Mouse (Mus musculus) megakaryocyte progenitor cell, adult 5-6 weeks (primary cell): ENCODE measurements at regions not wholly inside any gene's neighbourhood (a gene's known extent, or its start where the extent isn't known, plus 50 kb on each side); places are given as distances from the start of the nearest gene placed in this dataset.
A peak's percentile ranks its signal among the peaks of the same experiment; 100 is the strongest.

Experiments used
- ATAC-seq: replicated peaks from 2 replicates; pipeline ENCODE4 v1.8.0; 2016; ENCODE audit warnings: mild to moderate bottlenecking, moderate TSS enrichment, inconsistent platforms; ENCODE audit not compliant: poor library complexity

- ATAC-seq, result peak; percentile 95
These were observed 2140.3 kb upstream of the Cdh20 start for GRCm38 (mm10) chr1:102628061-102628460.

GRCm38 (mm10) chr1:102644379-102644778 lies 2123.9 kb upstream of the Cdh20 start:
- no peak for ATAC-seq

- ATAC-seq, result no peak
These were observed 2080.8 kb upstream of the Cdh20 start for GRCm38 (mm10) chr1:102687367-102688070.

GRCm38 (mm10) chr1:102716459-102716858 lies 2051.9 kb upstream of the Cdh20 start:
- no peak for ATAC-seq

GRCm38 (mm10) chr1:102733991-102734390 lies 2034.3 kb upstream of the Cdh20 start:
- no peak for ATAC-seq

- ATAC-seq, result no peak
These were observed 2032.9 kb upstream of the Cdh20 start for GRCm38 (mm10) chr1:102735392-102735791.

GRCm38 (mm10) chr1:102757941-102758340 lies 2010.4 kb upstream of the Cdh20 start:
- no peak for ATAC-seq
